Comparison of ENCODE assay signal across 18 mouse cellular contexts in genomic region chr9:118400520-118400919, GRCm38 (mm10).
DNase-seq lines count a peak whose midpoint lies in the region; ATAC-seq lines count a peak whose summit lies in the region.
"Had no signal": no experiment of that assay in that cellular context is flagged by ENCODE, and none has a peak within 500 bp of the region (broad histone marks: within the 10 kb centered on the region; RNA-seq: fewer than 3 reads in every experiment).

No protein-coding gene starts in this region.

- no peaks in the 10 kb centered on the region for H3K4me1 ChIP-seq in forebrain, embryonic 12.5 days
- H3K4me1 ChIP-seq: forebrain, embryonic 15.5 days; hindbrain, embryonic 10.5 days had no signal

- no peak overlapping the region for H3K4me3 ChIP-seq in forebrain, embryonic 12.5 days (replicated peaks)
- H3K4me3 ChIP-seq: embryonic facial prominence, embryonic 10.5 days; forebrain, embryonic 15.5 days; heart, embryonic 13.5 days; hindbrain, embryonic 10.5 days had no signal

- H3K9ac ChIP-seq in forebrain, embryonic 12.5 days = no peak overlapping the region
- H3K9ac ChIP-seq: forebrain, embryonic 15.5 days; heart, embryonic 13.5 days; hindbrain, embryonic 14.5 days had no signal

- no peaks in the 10 kb centered on the region for H3K36me3 ChIP-seq in forebrain, embryonic 12.5 days (replicated peaks)
- H3K36me3 ChIP-seq: embryonic facial prominence, embryonic 10.5 days; forebrain, embryonic 15.5 days; heart, embryonic 13.5 days; hindbrain, embryonic 10.5 days had no signal

- intact Hi-C loops in heart, postnatal 14 days (cut with DNase I) = no loop called here

- 81% methylated on average over 3 of the region's 3 CpGs for WGBS in forebrain, embryonic 12.5 days

- H3K4me2 ChIP-seq in forebrain, embryonic 12.5 days = no peak overlapping the region
- H3K4me2 ChIP-seq: forebrain, embryonic 15.5 days; heart, embryonic 13.5 days; hindbrain, embryonic 14.5 days had no signal

- H3K27me3 ChIP-seq in forebrain, embryonic 12.5 days = no peaks in the 10 kb centered on the region; the same call in 1 of the 2 replicates
- H3K27me3 ChIP-seq: forebrain, embryonic 15.5 days; heart, embryonic 13.5 days had no signal

- no peak overlapping the region for H3K27ac ChIP-seq in forebrain, embryonic 12.5 days
- H3K27ac ChIP-seq: embryonic facial prominence, embryonic 10.5 days; forebrain, embryonic 15.5 days; heart, embryonic 13.5 days; hindbrain, embryonic 10.5 days; hindbrain, embryonic 14.5 days had no signal

- ATAC-seq in hematopoietic stem cell, adult 5-6 weeks (replicated peaks in 1 of 2; ENCODE audit: insufficient read depth in 1 of 2, low FRiP score in 2 of 2, low TSS enrichment in 1 of 2, low read depth in 1 of 2, poor library complexity in 2 of 2, severe bottlenecking in 2 of 2) = peak; percentile 18 to 65; a peak in 2 of 4 replicates
- ATAC-seq in forebrain, embryonic 12.5 days (ENCODE audit: low FRiP score) = no peak
- ATAC-seq: activated CD4-positive, CD25-positive, alpha-beta regulatory T cell, adult 4 months had no signal

- H3K9me3 ChIP-seq in forebrain, embryonic 12.5 days = no peaks in the 10 kb centered on the region
- H3K9me3 ChIP-seq: embryonic facial prominence, embryonic 10.5 days; forebrain, embryonic 15.5 days; heart, embryonic 13.5 days; hindbrain, embryonic 10.5 days had no signal

- DNase-seq in T-cell, adult 2 months (ENCODE audit: low spot score) = peak; percentile 36
- peak; percentile 49 for DNase-seq in thymus, postnatal 14 days
- DNase-seq in heart, postnatal 14 days = no peak
- no peak for DNase-seq in cerebellum, adult 9-11 months
- DNase-seq: adrenal gland, postnatal 14 days; cerebellum, adult 11-12 months; cerebellum, adult 9-10 months; cerebellum, postnatal 36 days; gastrocnemius, postnatal 36 days; heart, adult 11 months had no signal

Comparison
In these comparisons a context has a peak if more than half of its experiments do, and no peak if none do; other contexts are left out.
1. DNase-seq: peak in T-cell, adult 2 months (single experiment) and thymus, postnatal 14 days (single experiment); none in heart, postnatal 14 days (0 of 2) and cerebellum, adult 9-11 months (single experiment).